Mouse (Mus musculus): Measurements from ENCODE around the gene Svs1. TPM values are rescaled to one million over a fixed set of nuclear protein-coding genes. Genes with fewer than 3 reads are reported as not detected.

Gene Svs1
- polyA plus RNA-seq, 1 experiment from 2014 or later, result not detected

DNA sequence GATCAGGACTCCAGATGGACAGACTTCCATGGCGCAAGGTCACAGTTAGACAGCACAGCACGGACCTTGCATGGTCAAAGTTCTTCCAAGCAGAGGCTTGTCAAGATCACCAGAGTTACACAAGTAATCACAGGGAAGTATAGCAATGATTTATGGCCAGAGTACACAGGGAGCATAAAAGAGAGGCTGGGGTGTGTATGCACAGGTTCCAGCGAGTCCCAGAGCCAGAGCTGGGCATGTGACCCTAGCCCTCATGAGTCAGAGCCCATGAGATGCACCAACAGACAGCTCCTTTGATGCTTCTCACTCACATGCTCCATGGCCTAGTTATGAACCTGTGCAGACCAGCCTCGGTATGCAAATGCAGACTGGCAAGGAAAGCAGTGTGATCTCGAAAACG lies 41.4 kb downstream of the Svs1 start:
- H3K27me3 ChIP-seq (ENCODE audit: control insufficient read depth, insufficient read depth, low read length), result no peaks in the 10 kb centered on the region
- no peak overlapping the region for H3K4me3 ChIP-seq (ENCODE audit: low read depth, low read length)
- 69% methylated on average over 6 of the region's 6 CpGs for WGBS
- peaks cover 2% of the 10 kb centered on the region; the same call in 1 of the 2 replicates for H3K4me1 ChIP-seq (ENCODE audit: control insufficient read depth, insufficient read depth, low read length)
- no peak overlapping the region; the same call in 1 of the 2 replicates for H3K27ac ChIP-seq (ENCODE audit: low read length)
- H3K36me3 ChIP-seq (ENCODE audit: control insufficient read depth, insufficient read depth, low read length), result no peaks in the 10 kb centered on the region
- H3K9ac ChIP-seq (replicated peaks; ENCODE audit: low read depth, low read length), result no peak overlapping the region
- H3K4me2 ChIP-seq (replicated peaks; ENCODE audit: low read depth, low read length), result no peak overlapping the region
- ATAC-seq (ENCODE audit: insufficient number of reproducible peaks, insufficient read depth, low FRiP score, low read depth), result peak; percentile 65; the same call in 1 of the 2 replicates
- no peaks in the 10 kb centered on the region for H3K9me3 ChIP-seq (ENCODE audit: control insufficient read depth, low read depth, low read length)

DNA sequence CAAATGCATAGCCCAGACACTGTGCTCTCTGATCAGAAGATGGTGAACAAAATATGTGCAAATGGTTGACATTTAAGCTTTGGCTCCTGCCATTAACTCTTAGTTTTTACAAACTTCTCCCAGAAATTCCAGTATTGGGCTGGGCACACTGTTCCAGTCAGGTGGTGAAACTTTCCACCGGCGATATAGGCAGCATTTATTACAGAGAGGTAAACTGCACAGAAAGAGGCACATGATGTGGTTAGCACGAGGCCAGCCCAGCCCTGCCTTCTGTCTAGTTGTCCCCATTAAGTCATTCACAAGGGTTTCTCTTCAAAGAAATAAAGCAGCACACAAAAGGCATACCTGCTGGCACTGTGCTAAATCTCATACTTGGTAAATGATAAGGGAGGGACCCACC lies 42.0 kb downstream of the Svs1 start:
- no peak for ATAC-seq (ENCODE audit: insufficient number of reproducible peaks, insufficient read depth, low FRiP score, low read depth)
- 70% methylated on average over 3 of the region's 3 CpGs for WGBS

DNA sequence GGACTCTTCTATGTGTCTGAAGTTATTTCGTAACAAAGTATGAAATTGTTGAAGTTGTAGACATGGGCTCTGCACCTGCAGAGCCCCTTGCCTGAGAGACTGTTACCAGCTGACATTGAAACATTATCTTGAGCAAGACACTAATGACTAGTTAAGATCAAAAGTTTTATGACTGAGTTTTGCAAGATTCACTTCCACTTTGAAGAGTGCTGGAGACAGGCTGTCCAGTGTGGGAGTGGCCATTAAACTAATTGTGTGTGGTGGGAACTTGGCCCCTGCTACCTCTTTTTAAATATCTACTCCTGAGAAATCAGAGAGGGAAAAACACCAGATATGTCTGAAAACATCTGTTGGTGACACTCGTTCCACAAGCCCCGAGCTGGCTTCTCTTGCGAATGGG lies 44.6 kb downstream of the Svs1 start:
- H3K9me3 ChIP-seq (ENCODE audit: control insufficient read depth, low read depth, low read length), result no peaks in the 10 kb centered on the region
- no peak overlapping the region for H3K27ac ChIP-seq (ENCODE audit: low read length)
- no peak overlapping the region for H3K4me2 ChIP-seq (replicated peaks; ENCODE audit: low read depth, low read length)
- no peak for ATAC-seq (ENCODE audit: insufficient number of reproducible peaks, insufficient read depth, low FRiP score, low read depth)
- H3K27me3 ChIP-seq (ENCODE audit: control insufficient read depth, insufficient read depth, low read length), result no peaks in the 10 kb centered on the region
- no peaks in the 10 kb centered on the region for H3K36me3 ChIP-seq (ENCODE audit: control insufficient read depth, insufficient read depth, low read length)
- H3K4me1 ChIP-seq (ENCODE audit: control insufficient read depth, insufficient read depth, low read length), result peaks cover 2% of the 10 kb centered on the region; the same call in 1 of the 2 replicates
- no peak overlapping the region for H3K4me3 ChIP-seq (ENCODE audit: low read depth, low read length)
- WGBS, result 70% methylated on average over 4 of the region's 4 CpGs
- H3K9ac ChIP-seq (replicated peaks; ENCODE audit: low read depth, low read length), result no peak overlapping the region

More for the DNA sequence above, 42.0 kb downstream of the Svs1 start:
- Histone ChIP-seq H3K27me3 (ENCODE audit: control insufficient read depth, insufficient read depth, low read length) (no peaks in the 10 kb centered on the region), H3K4me1 (ENCODE audit: control insufficient read depth, insufficient read depth, low read length) (peaks cover 2% of the 10 kb centered on the region; the same call in 1 of the 2 replicates), H3K4me3 (ENCODE audit: low read depth, low read length) (no peak overlapping the region), H3K36me3 (ENCODE audit: control insufficient read depth, insufficient read depth, low read length) (no peaks in the 10 kb centered on the region), H3K27ac (ENCODE audit: low read length) (peak overlapping the region; percentile 48; the same call in 1 of the 2 replicates), H3K4me2 (replicated peaks; ENCODE audit: low read depth, low read length) (no peak overlapping the region), H3K9me3 (ENCODE audit: control insufficient read depth, low read depth, low read length) (no peaks in the 10 kb centered on the region), H3K9ac (replicated peaks; ENCODE audit: low read depth, low read length) (no peak overlapping the region)

DNA sequence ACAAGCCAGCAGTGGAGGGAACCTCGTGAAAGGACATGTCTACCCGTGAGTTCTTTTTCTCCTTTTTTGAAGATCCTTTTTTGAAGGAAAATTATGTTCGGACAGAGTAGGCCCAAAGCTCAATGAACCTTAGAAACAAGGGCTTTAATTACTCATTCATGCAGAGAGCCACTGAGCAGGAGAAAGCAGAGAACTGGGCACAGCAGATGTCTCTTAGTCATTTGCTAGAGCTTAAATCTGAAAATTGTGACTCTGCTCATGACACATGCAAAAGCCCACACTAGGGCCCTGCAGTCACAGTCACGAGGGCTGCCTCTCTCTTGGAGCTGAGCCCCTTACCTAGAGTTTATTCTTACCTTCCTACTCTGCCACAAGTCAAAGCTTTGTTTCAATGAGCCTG lies 46.1 kb downstream of the Svs1 start:
- Histone ChIP-seq H3K9me3 (ENCODE audit: control insufficient read depth, low read depth, low read length) (no peaks in the 10 kb centered on the region), H3K36me3 (ENCODE audit: control insufficient read depth, insufficient read depth, low read length) (no peaks in the 10 kb centered on the region), H3K4me1 (ENCODE audit: control insufficient read depth, insufficient read depth, low read length) (peaks cover 2% of the 10 kb centered on the region; the same call in 1 of the 2 replicates), H3K4me3 (ENCODE audit: low read depth, low read length) (no peak overlapping the region), H3K9ac (replicated peaks; ENCODE audit: low read depth, low read length) (no peak overlapping the region), H3K27me3 (ENCODE audit: control insufficient read depth, insufficient read depth, low read length) (no peaks in the 10 kb centered on the region), H3K4me2 (replicated peaks; ENCODE audit: low read depth, low read length) (no peak overlapping the region), H3K27ac (ENCODE audit: low read length) (no peak overlapping the region)
- ATAC-seq (ENCODE audit: insufficient number of reproducible peaks, insufficient read depth, low FRiP score, low read depth), result no peak
- WGBS, result 81% methylated on average over 4 of the region's 4 CpGs

DNA sequence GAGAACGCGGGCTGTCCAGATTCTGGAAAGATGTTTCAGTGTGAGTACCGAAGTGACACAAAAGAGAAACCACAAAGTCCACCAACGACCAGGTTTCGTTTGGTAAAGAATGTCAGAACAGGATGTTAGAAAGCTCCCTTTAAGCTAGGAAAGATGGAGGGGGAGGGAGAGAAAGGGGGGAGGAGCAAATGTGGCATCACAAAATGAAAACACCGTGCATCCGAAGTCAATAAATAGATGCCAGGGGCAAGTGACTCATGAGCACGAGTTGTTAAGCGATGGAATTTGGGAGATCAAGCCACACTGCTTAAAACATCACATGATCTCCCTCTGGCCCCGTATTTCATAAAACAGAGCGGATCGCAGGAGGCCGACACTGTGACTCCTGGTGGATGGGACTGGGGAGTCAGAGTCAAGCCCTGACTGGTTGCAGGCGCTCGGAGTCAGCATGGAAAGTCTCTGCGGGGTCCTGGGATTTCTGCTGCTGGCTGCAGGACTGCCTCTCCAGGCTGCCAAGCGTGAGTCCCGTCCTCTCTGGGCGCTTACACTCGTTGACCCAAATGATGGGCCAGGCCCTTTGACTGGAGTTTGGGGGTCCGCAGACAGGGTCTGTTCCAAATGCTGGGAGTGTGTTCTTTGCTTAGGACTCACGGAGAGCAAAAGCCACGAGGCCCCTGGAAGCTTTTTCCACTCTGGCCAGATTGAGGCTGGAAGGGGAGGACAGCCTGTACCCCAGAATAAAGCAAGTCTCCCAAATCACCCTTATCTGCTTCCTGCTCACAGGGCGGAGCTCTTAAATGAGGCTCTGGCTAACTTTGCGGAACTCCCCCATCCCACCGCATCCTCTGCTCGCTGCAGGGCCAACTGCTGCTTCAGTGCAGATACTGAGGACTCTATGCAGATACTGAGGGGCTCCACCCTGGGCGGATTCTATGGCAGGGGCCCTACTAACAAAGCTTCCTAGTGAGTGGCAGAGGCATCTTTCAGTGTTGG lies 49.9 kb downstream of the Svs1 start, which contains the start of gene Gpnmb:
Gene Gpnmb, plus strand, starts transcription at position 272 of the 993 bp plus-strand sequence.
- H3K9ac ChIP-seq (replicated peaks; ENCODE audit: low read depth, low read length), result no peak within 1 kb of the TSS
- H3K27ac ChIP-seq (ENCODE audit: low read length), result no peak within 1 kb of the TSS
- H3K9me3 ChIP-seq (ENCODE audit: control insufficient read depth, low read depth, low read length), result no peaks in the 10 kb centered on the region
- ATAC-seq (ENCODE audit: insufficient number of reproducible peaks, insufficient read depth, low FRiP score, low read depth), result no peak
- no peaks in the 10 kb centered on the region for H3K4me1 ChIP-seq (ENCODE audit: control insufficient read depth, insufficient read depth, low read length)
- H3K27me3 ChIP-seq (ENCODE audit: control insufficient read depth, insufficient read depth, low read length), result no peaks in the 10 kb centered on the region
- no peaks in the 10 kb centered on the region for H3K36me3 ChIP-seq (ENCODE audit: control insufficient read depth, insufficient read depth, low read length)
- WGBS, result 35% methylated on average over 28 of the region's 28 CpGs
- H3K4me2 ChIP-seq (replicated peaks; ENCODE audit: low read depth, low read length), result peak within 1 kb of the TSS; percentile 30
- no peak within 1 kb of the TSS for H3K4me3 ChIP-seq (ENCODE audit: low read depth, low read length)

DNA sequence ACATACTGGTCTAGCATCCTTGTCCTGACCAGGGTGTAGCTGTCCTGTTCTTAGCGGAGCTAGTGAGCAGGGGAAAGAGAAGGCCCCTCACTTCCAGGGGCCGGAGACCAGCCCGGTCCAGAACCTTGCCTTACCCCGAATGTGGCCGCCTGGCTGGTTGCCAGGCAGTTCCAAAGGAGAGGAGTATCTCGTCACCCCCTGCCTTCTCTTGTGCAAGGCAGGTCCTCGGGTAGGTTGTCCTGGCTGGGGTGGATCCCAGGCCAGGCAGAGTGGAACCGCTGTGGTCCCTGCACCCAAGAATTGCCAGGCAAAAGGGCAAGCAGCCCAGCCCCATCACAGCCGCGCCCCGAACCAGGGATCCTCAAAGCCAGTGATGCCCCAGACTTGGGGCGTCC lies 50.6 kb downstream of the Svs1 start:
- Histone ChIP-seq H3K4me2 (replicated peaks; ENCODE audit: low read depth, low read length) (no peak overlapping the region), H3K9ac (replicated peaks; ENCODE audit: low read depth, low read length) (no peak overlapping the region), H3K4me1 (ENCODE audit: control insufficient read depth, insufficient read depth, low read length) (no peaks in the 10 kb centered on the region), H3K27ac (ENCODE audit: low read length) (no peak overlapping the region), H3K27me3 (ENCODE audit: control insufficient read depth, insufficient read depth, low read length) (no peaks in the 10 kb centered on the region), H3K9me3 (ENCODE audit: control insufficient read depth, low read depth, low read length) (no peaks in the 10 kb centered on the region), H3K36me3 (ENCODE audit: control insufficient read depth, insufficient read depth, low read length) (no peaks in the 10 kb centered on the region), H3K4me3 (ENCODE audit: low read depth, low read length) (no peak overlapping the region)
- ATAC-seq (ENCODE audit: insufficient number of reproducible peaks, insufficient read depth, low FRiP score, low read depth), result no peak
- WGBS, result 68% methylated on average over 12 of the region's 12 CpGs

DNA sequence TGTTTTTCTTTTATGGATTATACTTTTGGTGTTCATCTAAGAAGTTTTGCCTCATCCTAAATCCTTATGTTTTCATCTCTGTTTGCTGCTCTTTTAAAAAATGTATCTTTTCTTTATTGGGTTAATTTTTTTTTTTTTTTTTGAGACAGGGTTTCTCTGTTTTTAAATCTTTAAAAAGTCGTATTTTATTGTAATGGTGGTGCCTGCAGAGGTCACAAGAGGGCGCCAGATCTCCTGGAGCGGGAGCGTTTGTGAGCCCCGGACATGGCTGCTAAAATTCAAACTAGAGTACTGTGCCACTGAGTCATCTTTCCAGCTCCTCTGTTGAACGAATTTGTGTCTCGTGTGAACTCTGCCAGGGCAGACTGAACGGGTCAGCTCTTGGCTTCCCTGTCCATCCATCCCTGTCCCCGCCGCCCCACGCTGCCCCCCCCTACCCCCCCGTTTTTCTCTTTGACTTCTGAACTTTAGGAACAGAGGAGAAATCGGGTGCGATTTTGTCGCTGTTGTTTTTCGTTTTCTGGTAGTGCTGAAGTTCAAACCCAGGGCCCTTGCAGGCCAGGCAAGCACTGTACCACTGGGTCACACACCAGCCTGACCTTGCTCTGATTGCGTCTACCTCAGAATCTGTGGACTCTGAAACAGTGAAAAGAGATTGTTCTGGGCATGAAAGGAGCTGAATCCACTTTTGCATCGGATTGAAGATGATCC lies 53.0 kb downstream of the Svs1 start:
- H3K4me3 ChIP-seq (ENCODE audit: low read depth, low read length), result peak overlapping the region; percentile 26
- WGBS, result 12% methylated on average over 18 of the region's 18 CpGs
- H3K4me1 ChIP-seq (ENCODE audit: control insufficient read depth, insufficient read depth, low read length), result no peaks in the 10 kb centered on the region
- H3K36me3 ChIP-seq (ENCODE audit: control insufficient read depth, insufficient read depth, low read length), result no peaks in the 10 kb centered on the region
- H3K4me2 ChIP-seq (replicated peaks; ENCODE audit: low read depth, low read length), result peak overlapping the region; percentile 33; the same call in 1 of the 2 replicates
- no peaks in the 10 kb centered on the region for H3K27me3 ChIP-seq (ENCODE audit: control insufficient read depth, insufficient read depth, low read length)
- ATAC-seq (ENCODE audit: insufficient number of reproducible peaks, insufficient read depth, low FRiP score, low read depth), result no peak
- H3K27ac ChIP-seq (ENCODE audit: low read length), result no peak overlapping the region
- H3K9me3 ChIP-seq (ENCODE audit: control insufficient read depth, low read depth, low read length), result no peaks in the 10 kb centered on the region
- no peak overlapping the region for H3K9ac ChIP-seq (replicated peaks; ENCODE audit: low read depth, low read length)
